Mouse (Mus musculus) liver, adult 2 months (tissue): Measurements from ENCODE around the gene Samd11. TPM values are rescaled to one million over a fixed set of nuclear protein-coding genes. Genes with fewer than 3 reads are reported as not detected.

Experiments used
- DNase-seq: peaks from one replicate; pipeline ENCODE4 v3.0.0-alpha.2; 2011; ENCODE audit warnings: low read depth, low spot score; ENCODE audit errors: extremely low read depth
- H3K27ac ChIP-seq: fragments of 200-500 bp; replicated peaks from 2 replicates; pipeline ENCODE4 v1.5.1; 2012; ENCODE audit warnings: low read depth, mild to moderate bottlenecking, control low read depth, inconsistent platforms, low read length; ENCODE audit not compliant: insufficient read depth
- H3K27me3 ChIP-seq: fragments of 200-500 bp; 2 replicates; pipeline ENCODE4 v1.6.1; 2012; ENCODE audit warnings: mild to moderate bottlenecking, moderate library complexity, low read length, inconsistent platforms; ENCODE audit not compliant: control insufficient read depth, insufficient read depth
- H3K36me3 ChIP-seq: fragments of 200-500 bp; 2 replicates; pipeline ENCODE4 v1.6.1; 2012; ENCODE audit warnings: low read length, inconsistent platforms; ENCODE audit not compliant: control insufficient read depth, insufficient read depth
- H3K4me1 ChIP-seq: fragments of 200-500 bp; 2 replicates; pipeline ENCODE4 v1.6.1; 2011; ENCODE audit warnings: low read length; ENCODE audit not compliant: control insufficient read depth, insufficient read depth
- H3K4me3 ChIP-seq: fragments of 200-500 bp; 2 replicates; pipeline ENCODE4 v1.5.1; 2011; ENCODE audit warnings: low read depth, mild to moderate bottlenecking, control low read depth, low read length, moderate library complexity; ENCODE audit not compliant: insufficient read depth
- H3K79me2 ChIP-seq: fragments of 200-500 bp; 2 replicates; pipeline ENCODE4 v1.6.1; 2012; ENCODE audit warnings: inconsistent platforms, mild to moderate bottlenecking, low read length, moderate library complexity; ENCODE audit not compliant: control insufficient read depth, insufficient read depth
- H3K9ac ChIP-seq: fragments of 200-500 bp; 2 replicates; pipeline ENCODE4 v1.6.1; 2012; ENCODE audit warnings: low read depth, mild to moderate bottlenecking, control low read depth, inconsistent platforms, low read length
- CTCF ChIP-seq: fragments of 200-500 bp; IDR thresholded peaks from 2 replicates; pipeline ENCODE4 v1.5.1; 2011; ENCODE audit warnings: low read depth, low read length, control low read depth
- POLR2A ChIP-seq: fragments of 200-500 bp; IDR thresholded peaks from 2 replicates; pipeline ENCODE4 v1.6.1; 2011; ENCODE audit warnings: low read length, control low read depth; ENCODE audit not compliant: insufficient read depth; ENCODE audit errors: extremely low read depth
- WGBS: fragments of 180-500 bp; shearing (Covaris S2); methylation state at CpG from one replicate; pipeline ENCODE4 v1.1.7; 2018; 5-methylcytosine and 5-hydroxymethylcytosine counted together
- polyA plus RNA-seq: library from polyadenylated mRNA; depleted of rRNA; stranded (reverse); fragments of >200 nt; gene quantifications from 2 replicates; pipeline ENCODE4 v1.2.3, GENCODE M21; 2012
- total RNA-seq: library from RNA; depleted of rRNA; stranded (reverse); fragments of >200 nt; gene quantifications from 2 replicates; pipeline ENCODE4 v1.2.3, GENCODE M21; 2014

The Samd11 gene
- total and polyA plus RNA-seq, 2 experiments, result under 0.01 to 0.04 TPM

DNA sequence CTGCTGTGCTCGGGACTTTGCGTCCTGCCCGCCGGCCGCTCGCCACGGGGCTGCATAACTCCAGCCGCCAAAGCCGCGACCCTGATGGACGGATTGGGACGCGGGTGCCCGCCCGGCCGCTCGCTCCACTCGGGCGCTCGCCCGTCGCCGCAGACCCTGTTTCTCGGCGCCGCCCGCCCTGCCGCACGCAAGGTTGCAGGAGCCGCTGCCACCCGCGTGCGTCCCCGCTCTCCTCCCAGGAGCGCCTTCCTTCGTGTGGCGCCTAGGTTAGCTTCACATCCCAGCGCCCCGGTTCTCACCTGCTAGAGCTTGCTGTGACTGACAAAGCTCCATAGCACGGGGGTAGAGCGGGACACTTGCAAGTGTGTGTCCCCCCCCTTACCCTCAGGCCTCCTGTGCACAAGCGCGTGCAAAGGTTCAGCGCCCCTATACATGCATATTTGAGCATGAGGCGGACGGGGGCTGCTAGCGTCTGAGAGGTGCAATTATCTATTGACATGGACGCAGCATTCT is 20.7 kb downstream of the Samd11 start, which contains the start of gene Plekhn1:
TSS of gene Plekhn1 (minus strand) at position 157 of the 513 bp plus-strand sequence.
- H3K27me3 ChIP-seq, result no peaks in the 10 kb centered on the region
- peak within 1 kb of the TSS; percentile 86 for H3K4me3 ChIP-seq
- no peak for TF ChIP-seq CTCF
- TF ChIP-seq POLR2A, result no peak
- under 1% methylated on average over 42 of the region's 48 CpGs for WGBS
- peak within 1 kb of the TSS; percentile 75 for H3K27ac ChIP-seq
- H3K4me1 ChIP-seq, result no peaks in the 10 kb centered on the region
- peak within 1 kb of the TSS; percentile 84 for H3K9ac ChIP-seq
- peaks cover 6% of the 10 kb centered on the region; the same call in 1 of the 2 replicates for H3K79me2 ChIP-seq
- DNase-seq, result peak; percentile 29
- no peaks in the 10 kb centered on the region; the same call in 1 of the 2 replicates for H3K36me3 ChIP-seq

DNA sequence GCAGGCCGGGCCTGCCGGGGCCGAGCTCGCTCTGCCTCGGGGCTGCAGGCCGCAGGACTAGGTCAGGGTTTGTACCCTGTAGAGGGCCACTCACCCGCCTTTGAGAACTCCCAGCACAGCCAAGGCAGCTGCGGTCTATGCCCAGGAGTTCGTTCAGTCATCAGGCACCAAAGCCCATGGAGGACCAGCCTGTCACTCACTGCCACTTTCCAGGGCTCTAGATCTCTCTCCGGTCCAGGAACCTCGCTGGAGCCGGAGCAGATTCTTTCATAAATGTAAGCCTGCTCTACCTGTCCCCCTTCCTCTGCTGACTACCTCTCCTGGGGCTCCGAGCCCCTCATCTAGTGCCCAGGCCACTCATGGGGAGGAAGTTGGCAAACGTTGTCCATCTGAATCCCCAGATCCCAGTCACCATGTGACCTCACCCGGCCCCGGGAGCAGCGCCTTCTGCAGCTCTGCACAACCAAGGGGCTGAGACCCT is 21.4 kb downstream of the Samd11 start:
- DNase-seq, result no peak

DNA sequence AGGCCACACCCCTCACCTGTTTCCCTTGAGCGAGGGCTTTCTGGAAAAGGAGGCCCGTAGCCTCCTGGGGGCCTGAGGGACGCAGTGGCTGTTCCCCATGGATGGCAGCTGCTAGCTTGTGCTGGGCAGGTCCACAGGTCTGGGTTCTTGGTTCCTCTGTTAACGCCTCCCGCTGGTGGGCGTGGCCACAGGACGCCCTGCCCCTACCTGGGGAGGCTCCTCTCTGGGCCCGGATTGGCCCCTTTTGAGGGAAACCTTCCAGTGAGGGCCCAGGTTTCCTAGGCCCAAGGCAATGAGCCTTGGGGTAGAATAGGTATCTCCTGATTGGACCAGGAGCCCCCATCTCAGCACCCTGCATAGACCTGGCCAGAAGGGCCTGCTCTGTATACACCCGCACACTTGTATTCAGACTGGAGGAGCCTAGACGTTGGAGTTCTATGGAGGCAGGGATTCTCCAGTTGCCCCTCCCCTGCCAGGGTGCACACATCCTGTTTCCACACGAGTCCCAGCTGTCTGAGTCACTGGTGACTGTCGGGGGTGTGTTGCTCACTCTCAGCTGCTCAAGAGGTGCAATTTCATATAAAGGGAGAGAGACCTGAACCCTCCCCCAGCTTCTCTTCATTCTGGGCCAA is 26.9 kb downstream of the Samd11 start:
- no peak for DNase-seq
- Histone ChIP-seq H3K79me2 (no peaks in the 10 kb centered on the region), H3K9ac (no peak overlapping the region), H3K4me1 (no peaks in the 10 kb centered on the region), H3K36me3 (no peaks in the 10 kb centered on the region), H3K27me3 (no peaks in the 10 kb centered on the region), H3K27ac (no peak overlapping the region), H3K4me3 (peak overlapping the region; percentile 2; the same call in 1 of the 2 replicates)
- WGBS, result 36% methylated on average over 12 of the region's 12 CpGs
- TF ChIP-seq CTCF (no peak), POLR2A (no peak)

More for the DNA sequence above, 21.4 kb downstream of the Samd11 start:
- Histone ChIP-seq H3K27me3 (no peaks in the 10 kb centered on the region), H3K4me3 (peak overlapping the region; percentile 63), H3K27ac (no peak overlapping the region), H3K36me3 (no peaks in the 10 kb centered on the region), H3K4me1 (no peaks in the 10 kb centered on the region), H3K9ac (peak overlapping the region; percentile 41), H3K79me2 (peaks cover 6% of the 10 kb centered on the region; the same call in 1 of the 2 replicates)
- 39% methylated on average over 17 of the region's 17 CpGs for WGBS
- TF ChIP-seq POLR2A (no peak), CTCF (no peak)

DNA sequence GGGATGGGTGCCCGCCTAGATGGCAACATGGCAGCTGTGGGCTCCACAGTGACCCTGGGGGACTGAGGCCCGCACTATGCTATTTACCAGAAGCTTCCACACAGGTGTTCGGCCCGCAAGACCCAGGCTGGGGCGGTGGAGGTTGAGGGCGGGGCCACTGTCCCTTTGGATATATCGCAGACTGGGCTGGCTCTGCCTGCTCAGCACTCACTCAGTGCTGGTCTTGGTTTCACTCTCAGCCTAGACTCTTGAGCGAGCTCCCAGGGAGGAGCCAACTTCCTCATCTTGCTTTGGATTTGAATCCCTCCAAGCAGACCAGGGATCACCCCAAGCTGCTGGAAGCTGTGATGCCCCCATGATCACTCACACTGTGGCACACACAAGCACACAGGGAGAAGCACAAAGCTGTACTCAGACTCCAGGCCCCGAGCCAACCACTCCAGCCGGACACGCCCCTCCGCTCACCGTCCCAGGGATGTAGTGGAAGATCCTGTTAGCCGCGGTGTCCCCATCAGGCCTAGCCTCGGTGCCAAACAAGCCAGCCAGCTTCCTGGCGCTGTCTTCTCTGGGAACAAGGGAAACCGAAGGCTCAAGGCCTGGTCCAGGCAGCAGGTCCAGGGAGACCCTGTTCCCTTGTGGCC is 27.6 kb downstream of the Samd11 start:
- H3K27ac ChIP-seq, result no peak overlapping the region
- peak overlapping the region; percentile 2; the same call in 1 of the 2 replicates for H3K4me3 ChIP-seq
- no peaks in the 10 kb centered on the region for H3K36me3 ChIP-seq
- no peaks in the 10 kb centered on the region for H3K27me3 ChIP-seq
- no peak overlapping the region for H3K9ac ChIP-seq
- 50% methylated on average over 18 of the region's 18 CpGs for WGBS
- H3K79me2 ChIP-seq, result no peaks in the 10 kb centered on the region
- no peaks in the 10 kb centered on the region for H3K4me1 ChIP-seq
- no peak for DNase-seq
- TF ChIP-seq POLR2A (no peak), CTCF (no peak)

DNA sequence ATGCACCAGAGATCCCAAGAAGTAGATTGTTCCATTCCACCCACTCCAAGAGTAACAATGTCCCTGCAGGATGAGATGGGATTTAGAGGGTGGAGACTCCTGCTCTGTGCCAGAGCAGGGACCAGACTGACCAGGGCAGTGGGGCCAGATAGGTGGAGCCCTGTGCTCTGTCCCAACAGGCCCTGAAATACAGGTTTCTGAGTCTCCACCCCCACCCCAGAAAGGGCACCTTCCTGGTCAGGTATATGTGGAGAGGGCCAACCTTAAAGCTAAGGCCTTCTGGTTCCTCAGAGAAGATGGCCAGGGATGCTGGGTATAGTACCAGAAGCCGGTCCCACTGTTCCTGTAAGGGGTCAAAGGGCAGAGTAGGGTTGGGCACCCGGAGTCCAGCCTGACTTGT is 31.2 kb downstream of the Samd11 start:
- no peak for TF ChIP-seq POLR2A
- no peak overlapping the region for H3K9ac ChIP-seq
- WGBS, result 74% methylated on average over 2 of the region's 2 CpGs
- H3K4me3 ChIP-seq, result no peak overlapping the region
- H3K79me2 ChIP-seq, result no peaks in the 10 kb centered on the region
- no peaks in the 10 kb centered on the region for H3K4me1 ChIP-seq
- H3K36me3 ChIP-seq, result no peaks in the 10 kb centered on the region
- no peak overlapping the region for H3K27ac ChIP-seq
- DNase-seq, result no peak
- H3K27me3 ChIP-seq, result no peaks in the 10 kb centered on the region
